Mouse (Mus musculus): ENCODE measurements around the gene Lrmda.

GRCm38 (mm10) chr14:22451603-22452002, 432.1 kb downstream of the Lrmda start:
- TF ChIP-seq POLR2A (IDR thresholded peaks at IDR 0.05; ENCODE audit: borderline replicate concordance, low read depth, low read length) (no peak), CTCF (IDR thresholded peaks at IDR 0.05; ENCODE audit: low read depth, low read length) (no peak)
